8 mouse cellular contexts compared by ENCODE assay signal in the genomic region with DNA sequence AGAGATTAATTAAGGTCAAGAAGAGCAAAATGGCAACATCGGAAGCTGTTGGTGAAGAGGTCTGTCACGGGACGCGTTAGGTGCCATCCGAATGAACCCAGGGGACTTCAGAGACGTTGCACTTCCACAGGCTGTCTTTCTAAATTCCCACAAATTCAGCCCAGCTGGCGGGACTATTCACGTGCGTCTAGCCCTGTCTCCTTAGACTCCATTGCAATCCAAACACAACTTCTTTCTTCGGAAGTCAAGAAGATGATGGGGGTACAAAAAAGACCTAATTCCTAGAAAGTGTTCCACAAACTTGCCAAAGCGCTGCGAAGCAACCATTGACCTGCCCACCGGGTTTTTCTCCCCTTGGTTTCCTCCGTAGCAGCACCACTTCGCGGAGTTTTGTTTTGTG. TPM values are rescaled to one million over a fixed set of nuclear protein-coding genes. Genes with fewer than 3 reads are reported as not detected.
DNase-seq lines count a peak whose midpoint lies in the region; ATAC-seq and TF ChIP-seq lines count a peak whose summit lies in the region.

No protein-coding gene starts in this region.

- no peak; the same call in 1 of the 2 replicates for ATAC-seq in kidney, embryonic 15.5 days (replicated peaks; ENCODE audit: low FRiP score)
- no peak for ATAC-seq in embryonic facial prominence, embryonic 12.5 days (ENCODE audit: insufficient number of reproducible peaks, insufficient read depth, low FRiP score, low TSS enrichment)
- no peak for ATAC-seq in intestine, postnatal 0 days
- no peak for ATAC-seq in midbrain, embryonic 16.5 days

- peak overlapping the region; percentile 58 for H3K9ac ChIP-seq in kidney, embryonic 15.5 days
- H3K9ac ChIP-seq in embryonic facial prominence, embryonic 12.5 days = peak overlapping the region; percentile 61
- no peak overlapping the region; the same call in 1 of the 2 replicates for H3K9ac ChIP-seq in intestine, postnatal 0 days (ENCODE audit: low read depth, low read length)
- peak overlapping the region; percentile 88 for H3K9ac ChIP-seq in midbrain, embryonic 16.5 days (ENCODE audit: low read depth, low read length)

- H3K27ac ChIP-seq in kidney, embryonic 15.5 days = peak overlapping the region; percentile 92
- H3K27ac ChIP-seq in embryonic facial prominence, embryonic 12.5 days = peak overlapping the region; percentile 88
- H3K27ac ChIP-seq in intestine, postnatal 0 days (ENCODE audit: low read depth, low read length) = no peak overlapping the region
- H3K27ac ChIP-seq in midbrain, embryonic 16.5 days (ENCODE audit: low read length) = peak overlapping the region; percentile 87

- peak overlapping the region; percentile 63 for H3K4me3 ChIP-seq in kidney, embryonic 15.5 days (replicated peaks)
- peak overlapping the region; percentile 64 for H3K4me3 ChIP-seq in embryonic facial prominence, embryonic 12.5 days
- peak overlapping the region; percentile 44 for H3K4me3 ChIP-seq in intestine, postnatal 0 days (ENCODE audit: low read depth, low read length)
- H3K4me3 ChIP-seq in midbrain, embryonic 16.5 days (ENCODE audit: low read depth, low read length) = peak overlapping the region; percentile 81

- no peaks in the 10 kb centered on the region for H3K9me3 ChIP-seq in kidney, embryonic 15.5 days (replicated peaks)
- no peaks in the 10 kb centered on the region for H3K9me3 ChIP-seq in embryonic facial prominence, embryonic 12.5 days
- no peaks in the 10 kb centered on the region for H3K9me3 ChIP-seq in intestine, postnatal 0 days (ENCODE audit: control insufficient read depth)
- H3K9me3 ChIP-seq in midbrain, embryonic 16.5 days (replicated peaks; ENCODE audit: control insufficient read depth, low read length, poor library complexity, severe bottlenecking) = no peaks in the 10 kb centered on the region

- WGBS in kidney, embryonic 15.5 days = under 1% methylated on average over 16 of the region's 16 CpGs
- WGBS in embryonic facial prominence, embryonic 12.5 days = 0% methylated on average over 16 of the region's 16 CpGs
- 2% methylated on average over 16 of the region's 16 CpGs for WGBS in intestine, postnatal 0 days
- under 1% methylated on average over 16 of the region's 16 CpGs for WGBS in midbrain, embryonic 16.5 days

- no peaks in the 10 kb centered on the region for H3K36me3 ChIP-seq in kidney, embryonic 15.5 days
- H3K36me3 ChIP-seq in embryonic facial prominence, embryonic 12.5 days = no peaks in the 10 kb centered on the region
- no peaks in the 10 kb centered on the region for H3K36me3 ChIP-seq in intestine, postnatal 0 days (ENCODE audit: control insufficient read depth, insufficient read depth)
- H3K36me3 ChIP-seq in midbrain, embryonic 16.5 days (ENCODE audit: control insufficient read depth, insufficient read depth, low read length) = no peaks in the 10 kb centered on the region

- peak overlapping the region; percentile 89 for H3K4me2 ChIP-seq in kidney, embryonic 15.5 days
- peak overlapping the region; percentile 91 for H3K4me2 ChIP-seq in embryonic facial prominence, embryonic 12.5 days (replicated peaks)
- H3K4me2 ChIP-seq in intestine, postnatal 0 days (replicated peaks; ENCODE audit: low read depth) = peak overlapping the region; percentile 79
- peak overlapping the region; percentile 79 for H3K4me2 ChIP-seq in midbrain, embryonic 16.5 days (ENCODE audit: low read length)

- no peak for DNase-seq in kidney, adult 8-10 months
- no peak for DNase-seq in adrenal gland, postnatal 14 days
- no peak for DNase-seq in testis, postnatal 14 days (ENCODE audit: low spot score)
- DNase-seq in adrenal gland, adult 18-20 months (ENCODE audit: low spot score in 2 of 2) = no peak

- no peaks in the 10 kb centered on the region for H3K27me3 ChIP-seq in kidney, embryonic 15.5 days
- H3K27me3 ChIP-seq in embryonic facial prominence, embryonic 12.5 days = no peaks in the 10 kb centered on the region
- 0 out of 2 replicates have a peak, but pooled peaks cover 5% of the 10 kb centered on the region for H3K27me3 ChIP-seq in intestine, postnatal 0 days (replicated peaks; ENCODE audit: control insufficient read depth, insufficient read depth, low read length)
- no peaks in the 10 kb centered on the region for H3K27me3 ChIP-seq in midbrain, embryonic 16.5 days (ENCODE audit: control insufficient read depth, insufficient read depth, low read depth, low read length)

- H3K4me1 ChIP-seq in kidney, embryonic 15.5 days = peaks cover 12% of the 10 kb centered on the region
- H3K4me1 ChIP-seq in embryonic facial prominence, embryonic 12.5 days = no peaks in the 10 kb centered on the region; the same call in 1 of the 2 replicates
- no peaks in the 10 kb centered on the region; the same call in 1 of the 2 replicates for H3K4me1 ChIP-seq in intestine, postnatal 0 days (replicated peaks; ENCODE audit: control insufficient read depth, insufficient read depth, low read length)
- H3K4me1 ChIP-seq in midbrain, embryonic 16.5 days (ENCODE audit: control insufficient read depth, insufficient read depth, low read length) = peaks cover 3% of the 10 kb centered on the region

- TF ChIP-seq CTCF in intestine, postnatal 0 days (IDR thresholded peaks at IDR 0.05; ENCODE audit: low read depth) = no peak

RNA-seq across cellular contexts. Expression of gene Robo2, which starts 0.6 kb away (rescaled TPM):
- polyA plus RNA-seq in kidney, embryonic 15.5 days (2015; fragmentation: Nextera tagmentation; extraction: Ambion mirVana) = 93.0 and 97.8 TPM in 2 replicates
- 66.7 and 71.5 TPM in 2 replicates for polyA plus RNA-seq in embryonic facial prominence, embryonic 12.5 days (2016; fragmentation: Nextera tagmentation; extraction: Ambion mirVana)
- 6.2 and 8.1 TPM in 2 replicates for polyA plus RNA-seq in intestine, postnatal 0 days (2015; fragmentation: Nextera tagmentation; extraction: Ambion mirVana)
- polyA plus RNA-seq in midbrain, embryonic 16.5 days (2015; fragmentation: Nextera tagmentation; extraction: Ambion mirVana) = 88.9 and 94.7 TPM in 2 replicates
- 5.8 and 9.3 TPM in 2 replicates for total RNA-seq in adrenal gland, postnatal 14 days (2021)
- 1 to 10 TPM; 3.8 to 4.1 TPM for total RNA-seq in adrenal gland, adult 18-20 months (2021)
